Mouse (Mus musculus) forebrain, embryonic 11.5 days (tissue): ENCODE results near the gene Hsd17b1. TPM values are rescaled to one million over a fixed set of nuclear protein-coding genes. Genes with fewer than 3 reads are reported as not detected.

Experiments used
- ATAC-seq: fragments of 200-750 bp; cut with Nextera tagmentation; replicated peaks from 2 replicates; pipeline ENCODE4 v1.8.0; 2017; ENCODE audit warnings: moderate TSS enrichment; ENCODE audit not compliant: low FRiP score
- DNase-seq: peaks from one replicate; pipeline ENCODE4 v3.0.0-alpha.2; 2017; ENCODE audit warnings: low spot score
- H3K27ac ChIP-seq: fragments of 300-500 bp; sonication (generic); 2 replicates; pipeline ENCODE4 v1.5.1; 2014; ENCODE audit warnings: low read depth, low read length
- H3K27me3 ChIP-seq: fragments of 300-500 bp; sonication (generic); 2 replicates; pipeline ENCODE4 v1.6.1; 2014; ENCODE audit warnings: mild to moderate bottlenecking, low read length, mixed read lengths; ENCODE audit not compliant: control insufficient read depth, insufficient read depth
- H3K36me3 ChIP-seq: fragments of 300-500 bp; sonication (generic); 2 replicates; pipeline ENCODE4 v1.6.1; 2014; ENCODE audit warnings: mild to moderate bottlenecking, low read length, moderate library complexity, mixed read lengths; ENCODE audit not compliant: control insufficient read depth, insufficient read depth
- H3K4me1 ChIP-seq: fragments of 300-500 bp; sonication (generic); replicated peaks from 2 replicates; pipeline ENCODE4 v1.6.1; 2014; ENCODE audit warnings: low read length, mixed read lengths; ENCODE audit not compliant: control insufficient read depth, insufficient read depth
- H3K4me2 ChIP-seq: fragments of 300-500 bp; sonication (generic); 2 replicates; pipeline ENCODE4 v1.6.1; 2014; ENCODE audit warnings: low read depth, mild to moderate bottlenecking, low read length, moderate library complexity, mixed read lengths; ENCODE audit not compliant: severe bottlenecking
- H3K4me3 ChIP-seq: fragments of 300-500 bp; sonication (generic); 2 replicates; pipeline ENCODE4 v1.5.1; 2014; ENCODE audit warnings: low read depth, low read length
- H3K9ac ChIP-seq: fragments of 300-500 bp; sonication (generic); 2 replicates; pipeline ENCODE4 v1.6.1; 2014; ENCODE audit warnings: low read length
- H3K9me3 ChIP-seq: fragments of 300-500 bp; sonication (generic); 2 replicates; pipeline ENCODE4 v1.6.1; 2016; ENCODE audit warnings: low read length, mixed read lengths; ENCODE audit not compliant: control insufficient read depth
- WGBS: fragments of 180-500 bp; shearing (Covaris S2); extraction: QIAGEN DNeasy Blood & Tissue Kit; methylation state at CpG from one replicate; pipeline ENCODE4 v1.1.7; 2014; 5-methylcytosine and 5-hydroxymethylcytosine counted together
- polyA plus RNA-seq: library from polyadenylated mRNA; unstranded; fragments of >200 nt; fragmentation: Nextera tagmentation; extraction: Ambion mirVana; gene quantifications from 2 replicates; pipeline ENCODE4 v1.2.1, GENCODE M21; 2014

Gene Hsd17b1
- polyA plus RNA-seq, 1 experiment from 2014 or later, result 0.19 TPM

DNA sequence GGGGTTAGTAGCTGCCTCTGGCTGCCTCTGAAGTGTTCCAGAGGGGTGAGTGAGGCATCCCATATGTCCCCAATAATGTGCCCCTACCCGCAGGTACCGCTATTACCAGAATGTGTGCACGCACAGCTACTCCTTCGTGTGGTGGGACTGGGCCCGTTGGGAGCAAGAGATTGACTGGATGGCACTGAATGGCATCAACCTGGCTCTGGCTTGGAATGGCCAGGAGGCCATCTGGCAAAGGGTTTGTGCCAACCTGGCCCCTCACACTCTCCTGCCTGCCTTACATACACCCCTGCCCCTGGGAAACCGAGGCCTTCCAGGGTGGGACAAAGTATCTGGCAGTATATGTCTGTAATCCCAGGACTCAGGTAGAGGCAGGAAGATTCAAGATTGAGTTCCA, 7.2 kb upstream of the Hsd17b1 start:
- H3K27me3 ChIP-seq, result peaks cover 9% of the 10 kb centered on the region

GRCm38 (mm10) chr11:101071810-101072428, 6.3 kb upstream of the Hsd17b1 start:
- ATAC-seq (no peak), DNase-seq (no peak)
- no peak overlapping the region for H3K9ac ChIP-seq
- 0 out of 2 replicates have a peak, but pooled peaks cover 3% of the 10 kb centered on the region for H3K4me1 ChIP-seq
- H3K4me3 ChIP-seq, result no peak overlapping the region
- 70% methylated on average over 14 of the region's 14 CpGs for WGBS
- no peaks in the 10 kb centered on the region for H3K9me3 ChIP-seq
- H3K27me3 ChIP-seq, result peaks cover 9% of the 10 kb centered on the region
- no peak overlapping the region for H3K4me2 ChIP-seq
- no peaks in the 10 kb centered on the region for H3K36me3 ChIP-seq
- no peak overlapping the region for H3K27ac ChIP-seq

More for the DNA sequence above, 7.2 kb upstream of the Hsd17b1 start:
- no peak for ATAC-seq
- WGBS, result 64% methylated on average over 6 of the region's 6 CpGs
- DNase-seq, result no peak
- peak overlapping the region; percentile 76; the same call in 1 of the 2 replicates for H3K4me3 ChIP-seq
- H3K9ac ChIP-seq, result peak overlapping the region; percentile 8; the same call in 1 of the 2 replicates
- H3K4me2 ChIP-seq, result peak overlapping the region; percentile 98
- no peaks in the 10 kb centered on the region for H3K9me3 ChIP-seq
- H3K4me1 ChIP-seq, result 0 out of 2 replicates have a peak, but pooled peaks cover 3% of the 10 kb centered on the region
- no peak overlapping the region for H3K27ac ChIP-seq
- no peaks in the 10 kb centered on the region for H3K36me3 ChIP-seq

GRCm38 (mm10) chr11:101079746-101080145, 1.5 kb downstream of the Hsd17b1 start:
- Histone ChIP-seq H3K9ac (no peak overlapping the region), H3K27me3 (peaks cover 42% of the 10 kb centered on the region), H3K9me3 (no peaks in the 10 kb centered on the region), H3K4me3 (no peak overlapping the region), H3K36me3 (no peaks in the 10 kb centered on the region), H3K4me1 (peaks cover 9% of the 10 kb centered on the region; the same call in 1 of the 2 replicates), H3K4me2 (no peak overlapping the region), H3K27ac (no peak overlapping the region)
- no peak for DNase-seq
- no peak for ATAC-seq
- 3% methylated on average over 27 of the region's 27 CpGs for WGBS

DNA sequence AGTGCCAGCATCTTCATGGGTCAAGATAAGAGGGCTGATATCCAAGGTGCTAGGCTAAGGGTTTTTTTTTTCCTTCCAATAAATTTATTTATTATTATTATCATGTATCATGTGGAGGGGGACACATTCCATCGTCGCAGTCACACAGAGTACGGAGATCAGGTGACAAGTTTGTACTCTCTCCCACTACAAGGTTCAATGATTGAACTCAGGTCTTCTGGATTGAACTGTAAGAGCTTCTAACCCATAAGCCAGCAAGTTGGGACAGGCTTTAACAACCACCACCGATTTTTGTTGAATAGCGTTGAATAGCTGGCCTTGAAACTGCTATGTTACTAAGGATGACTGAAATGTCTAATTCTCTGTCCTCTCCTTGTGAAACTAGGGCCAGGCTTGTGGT, 2.2 kb downstream of the Hsd17b1 start:
- no peak overlapping the region for H3K9ac ChIP-seq
- peaks cover 9% of the 10 kb centered on the region; the same call in 1 of the 2 replicates for H3K4me1 ChIP-seq
- no peak overlapping the region for H3K4me2 ChIP-seq
- H3K9me3 ChIP-seq, result no peaks in the 10 kb centered on the region
- H3K36me3 ChIP-seq, result no peaks in the 10 kb centered on the region
- no peak for ATAC-seq
- 63% methylated on average over 5 of the region's 5 CpGs for WGBS
- H3K4me3 ChIP-seq, result no peak overlapping the region
- peaks cover 42% of the 10 kb centered on the region for H3K27me3 ChIP-seq
- DNase-seq, result no peak
- no peak overlapping the region for H3K27ac ChIP-seq

DNA sequence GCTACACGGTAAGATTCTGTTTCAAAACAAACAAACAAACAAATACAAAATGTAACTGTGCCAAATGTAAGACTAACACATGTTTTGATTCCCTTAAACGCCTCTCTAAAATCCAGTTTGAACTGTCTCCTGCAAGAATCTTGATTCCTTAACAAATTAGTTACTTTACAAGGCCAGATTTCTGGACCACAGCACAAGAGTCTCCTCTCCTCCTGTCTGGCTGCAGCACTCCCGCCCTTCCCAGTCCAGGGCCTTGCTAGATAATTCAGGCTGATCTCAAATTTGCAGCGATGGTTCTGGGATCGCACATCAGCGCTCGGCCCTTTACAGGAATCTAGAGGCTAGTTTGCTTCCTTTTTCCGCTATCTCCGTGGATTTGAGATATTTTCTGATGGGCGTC, 3.4 kb downstream of the Hsd17b1 start:
- Histone ChIP-seq H3K4me1 (peaks cover 18% of the 10 kb centered on the region), H3K9me3 (no peaks in the 10 kb centered on the region), H3K4me3 (peak overlapping the region; percentile 87), H3K9ac (peak overlapping the region; percentile 96), H3K27ac (no peak overlapping the region), H3K4me2 (peak overlapping the region; percentile 99), H3K27me3 (peaks cover 42% of the 10 kb centered on the region), H3K36me3 (no peaks in the 10 kb centered on the region)
- DNase-seq (no peak), ATAC-seq (no peak)
- 4% methylated on average over 10 of the region's 10 CpGs for WGBS

GRCm38 (mm10) chr11:101082208-101083082, 4.2 kb downstream of the Hsd17b1 start, which contains the start of gene Coasy:
Coasy (plus strand) TSS chr11:101082565.
- peak within 1 kb of the TSS; percentile 96 for H3K9ac ChIP-seq
- H3K9me3 ChIP-seq, result no peaks in the 10 kb centered on the region
- peak within 1 kb of the TSS; percentile 71 for H3K27ac ChIP-seq
- under 1% methylated on average over 51 of the region's 51 CpGs for WGBS
- DNase-seq (peak; percentile 96), ATAC-seq (peak; percentile 85)
- no peaks in the 10 kb centered on the region for H3K36me3 ChIP-seq
- H3K4me2 ChIP-seq, result peak within 1 kb of the TSS; percentile 99
- peaks cover 39% of the 10 kb centered on the region for H3K27me3 ChIP-seq
- peaks cover 21% of the 10 kb centered on the region for H3K4me1 ChIP-seq
- peak within 1 kb of the TSS; percentile 87 for H3K4me3 ChIP-seq

DNA sequence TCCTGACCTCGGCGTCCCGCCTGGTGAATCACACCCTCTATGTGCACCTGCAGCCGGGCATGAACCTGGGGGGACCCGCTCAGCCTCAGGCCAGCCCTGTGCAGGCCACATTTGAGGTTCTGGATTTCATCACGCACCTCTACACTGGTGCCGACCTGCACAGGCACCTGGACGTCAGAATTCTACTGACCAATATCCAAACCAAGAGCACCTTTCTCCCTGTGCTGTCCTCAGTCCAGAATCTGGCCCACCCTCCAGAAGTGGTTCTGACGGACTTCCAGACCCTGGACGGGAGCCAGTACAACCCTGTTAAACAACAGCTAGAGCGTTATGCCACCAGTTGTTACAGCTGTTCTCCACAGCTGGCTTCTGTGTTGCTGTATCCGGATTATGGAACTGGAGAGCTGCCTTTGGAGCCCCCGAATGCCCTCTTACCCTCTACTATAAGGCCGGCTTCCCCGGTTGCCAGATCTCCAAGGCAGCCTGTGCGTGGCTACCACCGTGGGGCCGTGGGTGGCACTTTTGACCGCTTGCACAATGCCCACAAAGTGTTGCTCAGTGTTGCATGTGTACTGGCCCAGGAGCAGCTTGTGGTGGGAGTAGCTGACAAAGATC, 5.0 kb downstream of the Hsd17b1 start:
- Histone ChIP-seq H3K27ac (peak overlapping the region; percentile 71; the same call in 1 of the 2 replicates), H3K4me1 (peaks cover 25% of the 10 kb centered on the region), H3K27me3 (peaks cover 35% of the 10 kb centered on the region), H3K4me3 (peak overlapping the region; percentile 87), H3K9ac (peak overlapping the region; percentile 96), H3K36me3 (no peaks in the 10 kb centered on the region), H3K9me3 (no peaks in the 10 kb centered on the region), H3K4me2 (peak overlapping the region; percentile 99)
- DNase-seq, result no peak
- ATAC-seq, result peak; percentile 1; the same call in 1 of the 2 replicates
- WGBS, result 39% methylated on average over 19 of the region's 19 CpGs

GRCm38 (mm10) chr11:101084246-101084645, 6.0 kb downstream of the Hsd17b1 start:
- peaks cover 25% of the 10 kb centered on the region for H3K4me1 ChIP-seq
- H3K9ac ChIP-seq, result no peak overlapping the region; the same call in 1 of the 2 replicates
- H3K9me3 ChIP-seq, result no peaks in the 10 kb centered on the region
- H3K4me3 ChIP-seq, result no peak overlapping the region
- peaks cover 24% of the 10 kb centered on the region for H3K27me3 ChIP-seq
- H3K27ac ChIP-seq, result no peak overlapping the region
- no peak overlapping the region for H3K4me2 ChIP-seq
- 90% methylated on average over 14 of the region's 14 CpGs for WGBS
- no peaks in the 10 kb centered on the region; the same call in 1 of the 2 replicates for H3K36me3 ChIP-seq
- DNase-seq (no peak), ATAC-seq (no peak)
